ENCODE assay signal across 8 mouse cellular contexts in the genomic region with DNA sequence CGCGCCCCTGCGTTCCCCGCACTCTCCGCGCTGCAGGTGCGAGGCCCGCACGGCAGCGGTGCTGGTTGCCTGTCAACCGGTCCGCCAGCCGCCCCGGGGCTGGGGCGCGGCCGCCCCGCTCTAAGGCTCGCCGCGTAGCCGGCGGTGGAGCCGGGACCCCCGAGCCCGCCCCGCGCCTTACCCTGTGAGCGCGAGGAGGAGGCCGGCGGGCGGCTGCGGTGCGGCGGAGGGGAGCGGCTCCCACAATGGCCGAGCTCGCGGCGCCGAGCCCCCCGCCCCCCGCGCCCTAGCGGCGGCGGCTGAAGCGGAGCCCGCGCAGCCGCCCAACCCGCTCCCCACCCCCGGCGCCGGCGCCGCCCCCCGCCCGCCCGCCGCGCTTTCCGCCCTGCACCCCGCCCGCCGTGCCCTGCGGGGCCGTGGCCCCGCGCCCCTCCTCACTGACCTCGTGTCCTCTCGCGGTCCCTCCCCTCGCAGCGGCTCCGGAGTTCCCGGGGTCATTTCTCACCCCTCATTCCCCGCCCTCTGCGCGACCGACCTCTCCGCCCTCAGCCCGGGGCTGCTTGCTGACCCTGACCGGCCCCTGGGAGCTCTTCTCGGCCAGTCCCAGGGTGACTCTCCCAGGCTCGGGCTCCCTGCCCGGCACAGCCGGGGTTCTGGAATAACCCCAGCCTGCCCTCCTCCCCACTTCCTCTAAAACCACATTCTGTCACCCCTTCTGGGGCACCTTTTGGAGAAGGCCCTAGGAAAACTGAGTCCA. TPM values are rescaled to one million over a fixed set of nuclear protein-coding genes. Genes with fewer than 3 reads are reported as not detected.
A peak's percentile ranks its signal among the peaks of the same experiment; 100 is the strongest.
DNase-seq lines count a peak whose midpoint lies in the region; ATAC-seq lines count a peak whose summit lies in the region.

No protein-coding gene starts in this region.

- ATAC-seq in forebrain, embryonic 16.5 days: peak; percentile 60
- ATAC-seq in hindbrain, embryonic 13.5 days (ENCODE audit: low FRiP score): peak; percentile 61
- peak; percentile 75 for ATAC-seq in midbrain, embryonic 14.5 days (ENCODE audit: low FRiP score, low TSS enrichment)

- peak overlapping the region; percentile 98 for H3K9ac ChIP-seq in forebrain, embryonic 16.5 days (replicated peaks; ENCODE audit: low read depth, low read length)
- H3K9ac ChIP-seq in hindbrain, embryonic 13.5 days: peak overlapping the region; percentile 98
- H3K9ac ChIP-seq in midbrain, embryonic 14.5 days (replicated peaks; ENCODE audit: low read length): peak overlapping the region; percentile 98

- intact Hi-C loops in left cerebral cortex, postnatal 25 days (cut with DNase I): no loop called here

- H3K4me1 ChIP-seq in forebrain, embryonic 16.5 days (replicated peaks; ENCODE audit: control insufficient read depth, insufficient read depth, low read length): peaks cover 20% of the 10 kb centered on the region
- H3K4me1 ChIP-seq in hindbrain, embryonic 13.5 days (replicated peaks): peaks cover 26% of the 10 kb centered on the region
- H3K4me1 ChIP-seq in midbrain, embryonic 14.5 days (ENCODE audit: control insufficient read depth, insufficient read depth, low read length): peaks cover 18% of the 10 kb centered on the region

- H3K4me2 ChIP-seq in forebrain, embryonic 16.5 days (ENCODE audit: low read length): peak overlapping the region; percentile 67
- peak overlapping the region; percentile 86 for H3K4me2 ChIP-seq in hindbrain, embryonic 13.5 days
- peak overlapping the region; percentile 85 for H3K4me2 ChIP-seq in midbrain, embryonic 14.5 days (ENCODE audit: low read length)

- H3K36me3 ChIP-seq in forebrain, embryonic 16.5 days (ENCODE audit: control insufficient read depth, insufficient read depth): no peaks in the 10 kb centered on the region
- peaks cover 18% of the 10 kb centered on the region for H3K36me3 ChIP-seq in hindbrain, embryonic 13.5 days
- H3K36me3 ChIP-seq in midbrain, embryonic 14.5 days (ENCODE audit: control insufficient read depth, insufficient read depth, low read length): peaks cover 17% of the 10 kb centered on the region

- peak overlapping the region; percentile 89 for H3K27ac ChIP-seq in forebrain, embryonic 16.5 days (ENCODE audit: low read length)
- H3K27ac ChIP-seq in hindbrain, embryonic 13.5 days: peak overlapping the region; percentile 97
- peak overlapping the region; percentile 93 for H3K27ac ChIP-seq in midbrain, embryonic 14.5 days (replicated peaks; ENCODE audit: low read depth, low read length)

- peak; percentile 33 to 37 for DNase-seq in left cerebral cortex, postnatal 25 days (ENCODE audit: low spot score in 2 of 2)
- DNase-seq in left cerebral cortex, adult 18-20 months (ENCODE audit: low spot score in 2 of 2): no peak
- DNase-seq in cerebellum, adult 18-20 months: peak; percentile 58 to 78
- peak; percentile 64 for DNase-seq in liver
- DNase-seq in midbrain, embryonic 14.5 days: peak; percentile 82
- DNase-seq in thymus, postnatal 25 days: peak; percentile 7

- peak overlapping the region; percentile 90 for H3K4me3 ChIP-seq in forebrain, embryonic 16.5 days (replicated peaks; ENCODE audit: low read length)
- H3K4me3 ChIP-seq in hindbrain, embryonic 13.5 days: peak overlapping the region; percentile 91
- H3K4me3 ChIP-seq in midbrain, embryonic 14.5 days (replicated peaks; ENCODE audit: low read depth, low read length): peak overlapping the region; percentile 91

- no peaks in the 10 kb centered on the region for H3K9me3 ChIP-seq in forebrain, embryonic 16.5 days (ENCODE audit: control insufficient read depth, low read length)
- no peaks in the 10 kb centered on the region for H3K9me3 ChIP-seq in hindbrain, embryonic 13.5 days
- no peaks in the 10 kb centered on the region for H3K9me3 ChIP-seq in midbrain, embryonic 14.5 days (ENCODE audit: control insufficient read depth, low read length)

- under 1% methylated on average over 49 of the region's 89 CpGs for WGBS in forebrain, embryonic 16.5 days
- WGBS in hindbrain, embryonic 13.5 days: 0% methylated on average over 29 of the region's 89 CpGs
- WGBS in midbrain, embryonic 14.5 days: under 1% methylated on average over 70 of the region's 89 CpGs

- H3K27me3 ChIP-seq in forebrain, embryonic 16.5 days (replicated peaks; ENCODE audit: control insufficient read depth, insufficient read depth, low read length): no peaks in the 10 kb centered on the region
- no peaks in the 10 kb centered on the region for H3K27me3 ChIP-seq in hindbrain, embryonic 13.5 days
- no peaks in the 10 kb centered on the region for H3K27me3 ChIP-seq in midbrain, embryonic 14.5 days (ENCODE audit: control insufficient read depth, insufficient read depth, low read length)

RNA-seq across cellular contexts. Expression of a gene that starts 3.0 kb away (rescaled TPM):
- 100 to 1,000 TPM; 202 to 222 TPM for total RNA-seq in left cerebral cortex, postnatal 25 days (2021)
- 100 to 1,000 TPM; 213 to 220 TPM for total RNA-seq in left cerebral cortex, adult 18-20 months (2021)
- 75.0 and 82.9 TPM in 2 replicates for polyA plus RNA-seq in forebrain, embryonic 16.5 days (2015; fragmentation: Nextera tagmentation; extraction: Ambion mirVana)
- polyA plus RNA-seq in hindbrain, embryonic 13.5 days (2015; fragmentation: Nextera tagmentation; extraction: Ambion mirVana): 67.3 and 69.5 TPM in 2 replicates
- polyA plus RNA-seq in midbrain, embryonic 14.5 days (2014; fragmentation: Nextera tagmentation; extraction: Ambion mirVana): 140 and 143 TPM in 2 replicates

RNA-seq across cellular contexts. Expression of a gene that starts 30.8 kb away (rescaled TPM):
- 100 to 1,000 TPM; 184 to 187 TPM for total RNA-seq in left cerebral cortex, postnatal 25 days (2021)
- 100 to 1,000 TPM; 183 to 205 TPM for total RNA-seq in left cerebral cortex, adult 18-20 months (2021)
- 348 and 362 TPM in 2 replicates for polyA plus RNA-seq in forebrain, embryonic 16.5 days (2015; fragmentation: Nextera tagmentation; extraction: Ambion mirVana)
- 438 and 450 TPM in 2 replicates for polyA plus RNA-seq in hindbrain, embryonic 13.5 days (2015; fragmentation: Nextera tagmentation; extraction: Ambion mirVana)
- polyA plus RNA-seq in midbrain, embryonic 14.5 days (2014; fragmentation: Nextera tagmentation; extraction: Ambion mirVana): 428 and 578 TPM in 2 replicates

Comparison
In these comparisons a context has a peak if more than half of its experiments do, and no peak if none do; other contexts are left out.
1. DNase-seq: peak in left cerebral cortex, postnatal 25 days (2 of 2), cerebellum, adult 18-20 months (2 of 2), liver (single experiment), midbrain, embryonic 14.5 days (single experiment) and thymus, postnatal 25 days (single experiment); none in left cerebral cortex, adult 18-20 months (0 of 2).
2. Peak in every context shown above with its lines, with median percentiles within 50 percentile points of each other: ATAC-seq, H3K27ac ChIP-seq, H3K4me2 ChIP-seq, H3K4me3 ChIP-seq and H3K9ac ChIP-seq.